Mouse (Mus musculus): ENCODE data around the gene Wwc2.

DNA sequence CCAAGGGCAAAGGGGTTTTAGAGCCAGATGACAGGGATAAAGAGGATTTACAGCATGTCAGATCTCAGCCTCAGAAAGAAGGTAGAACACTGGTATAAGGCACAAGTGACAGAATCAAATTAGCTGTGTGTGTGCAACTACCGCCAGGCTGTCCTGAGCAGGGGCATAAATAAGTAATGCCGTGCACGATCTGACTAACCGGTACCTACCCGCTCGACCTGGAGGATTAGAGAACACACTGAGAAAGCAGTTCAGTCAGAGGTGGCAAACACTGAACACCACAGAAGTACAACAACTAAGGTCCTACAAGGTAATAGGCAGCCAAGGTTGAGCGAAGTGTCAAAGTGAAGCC lies 15.8 kb downstream of the Wwc2 start:
- no peak for TF ChIP-seq TAL1 (IDR thresholded peaks at IDR 0.05; ENCODE audit: low read length)
- no peak for TF ChIP-seq GATA1 (IDR thresholded peaks at IDR 0.05; ENCODE audit: low read length)

Data from erythroblast, embryonic 14.5 days (primary cell).